Mouse (Mus musculus): ENCODE results near the gene Exosc10.

GRCm38 (mm10) chr4:148570138-148570537 lies 11.9 kb downstream of the Exosc10 start:
- TF ChIP-seq CTCF (IDR thresholded peaks at IDR 0.05; ENCODE audit: extremely low read depth, insufficient read depth, insufficient read length, insufficient replicate concordance) (no peak), POLR2A (IDR thresholded peaks at IDR 0.05; ENCODE audit: low read depth, low read length) (no peak)
